ENCODE assay signal across 8 mouse cellular contexts in the genomic region with DNA sequence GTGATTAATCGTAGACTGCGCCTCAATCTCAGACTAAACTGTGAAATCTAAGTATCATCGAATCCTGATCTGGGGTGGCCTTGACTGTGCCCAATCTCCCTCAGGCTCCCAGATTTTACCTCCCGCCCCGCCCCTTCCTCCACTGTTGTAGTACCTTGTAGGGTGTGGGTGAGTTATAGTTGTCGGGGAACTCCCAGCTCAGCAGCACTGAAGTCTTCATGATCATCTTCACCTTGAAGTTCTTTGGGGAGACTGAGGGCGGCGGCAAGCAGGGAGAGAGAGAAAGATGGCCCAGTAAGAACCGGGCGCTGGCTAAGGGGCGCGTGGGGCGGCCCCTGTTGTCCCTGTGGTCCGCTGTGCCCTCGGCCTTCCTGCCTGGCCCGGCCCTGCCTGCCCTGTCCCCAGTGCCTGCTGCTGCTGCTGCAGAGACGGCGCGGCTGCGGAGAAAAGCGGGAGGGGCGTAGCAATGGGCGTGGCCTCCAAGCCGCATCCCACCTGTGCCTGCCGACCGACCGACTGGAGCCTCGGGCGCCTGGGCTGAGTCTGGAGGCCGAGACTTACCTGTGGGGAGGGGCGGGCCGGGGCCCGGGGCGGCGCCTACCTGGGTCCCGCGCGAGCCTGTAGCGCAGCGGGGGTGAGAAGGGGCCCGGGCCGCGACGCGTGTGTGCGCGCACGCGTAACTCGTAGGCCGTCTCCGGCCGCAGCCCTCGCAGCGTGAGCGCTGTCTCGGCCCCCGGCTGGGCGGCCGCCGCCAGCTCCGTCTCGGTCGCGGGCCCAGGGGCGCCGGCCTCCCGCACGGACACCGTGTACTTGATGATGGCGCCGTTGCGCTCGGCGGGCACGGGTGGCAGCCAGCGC. TPM values are rescaled to one million over a fixed set of nuclear protein-coding genes. Genes with fewer than 3 reads are reported as not detected.
DNase-seq lines count a peak whose midpoint lies in the region; ATAC-seq and TF ChIP-seq lines count a peak whose summit lies in the region.

No protein-coding gene starts in this region.

- peak overlapping the region; percentile 67 for H3K4me2 ChIP-seq in midbrain, embryonic 12.5 days (replicated peaks)

- H3K4me1 ChIP-seq in cortical plate, adult 2 months (ENCODE audit: control insufficient read depth, insufficient read depth, low read length): peaks cover 6% of the 10 kb centered on the region
- peaks cover 22% of the 10 kb centered on the region for H3K4me1 ChIP-seq in limb, embryonic 10.5 days
- peaks cover 20% of the 10 kb centered on the region for H3K4me1 ChIP-seq in midbrain, embryonic 12.5 days
- H3K4me1 ChIP-seq in testis, adult 2 months (ENCODE audit: control insufficient read depth, insufficient read depth, low read length): peaks cover 18% of the 10 kb centered on the region

- 11% methylated on average over 76 of the region's 77 CpGs for WGBS in limb, embryonic 10.5 days
- WGBS in midbrain, embryonic 12.5 days: 13% methylated on average over 73 of the region's 77 CpGs

- peak overlapping the region; percentile 53 for H3K9ac ChIP-seq in midbrain, embryonic 12.5 days (replicated peaks)

- peaks cover 14% of the 10 kb centered on the region for H3K27me3 ChIP-seq in limb, embryonic 10.5 days (ENCODE audit: low read depth, poor library complexity, severe bottlenecking)
- H3K27me3 ChIP-seq in midbrain, embryonic 12.5 days: peaks cover 37% of the 10 kb centered on the region
- no peaks in the 10 kb centered on the region for H3K27me3 ChIP-seq in testis, adult 2 months (ENCODE audit: control insufficient read depth, insufficient read depth, low read length)

- no peak for DNase-seq in layer of hippocampus, adult 2 months (ENCODE audit: low spot score in 2 of 2)
- DNase-seq in layer of hippocampus, adult 11-12 months (ENCODE audit: low spot score): no peak
- peak; percentile 25 to 32 for DNase-seq in heart, postnatal 14 days
- DNase-seq in limb, embryonic 10.5 days (ENCODE audit: low spot score): peak; percentile 85
- DNase-seq in Muller cell, postnatal 12 days (ENCODE audit: inconsistent ontology term): no peak

- H3K9me3 ChIP-seq in limb, embryonic 10.5 days (replicated peaks): no peaks in the 10 kb centered on the region
- no peaks in the 10 kb centered on the region for H3K9me3 ChIP-seq in midbrain, embryonic 12.5 days

- peak; percentile 75 for ATAC-seq in midbrain, embryonic 12.5 days (ENCODE audit: low FRiP score, low read depth)

- H3K27ac ChIP-seq in layer of hippocampus, adult 2 months: peak overlapping the region; percentile 80
- peak overlapping the region; percentile 33; the same call in 1 of the 2 replicates for H3K27ac ChIP-seq in cortical plate, adult 2 months (ENCODE audit: insufficient read depth, low read length)
- peak overlapping the region; percentile 89 for H3K27ac ChIP-seq in limb, embryonic 10.5 days
- H3K27ac ChIP-seq in midbrain, embryonic 12.5 days (replicated peaks): peak overlapping the region; percentile 31
- H3K27ac ChIP-seq in testis, adult 2 months (ENCODE audit: control insufficient read depth, insufficient read depth, low read depth, low read length): peak overlapping the region; percentile 69

- no peak for TF ChIP-seq CTCF in layer of hippocampus, adult 2 months (conservative IDR thresholded peaks at IDR 0.05)
- no peak for TF ChIP-seq CTCF in cortical plate, adult 2 months (IDR thresholded peaks at IDR 0.05; ENCODE audit: extremely low read depth, insufficient read depth, low read length)
- no peak for TF ChIP-seq CTCF in testis, adult 2 months (IDR thresholded peaks at IDR 0.05; ENCODE audit: control insufficient read depth, insufficient read depth, insufficient replicate concordance, low read depth, low read length)

- no peak for TF ChIP-seq POLR2A in cortical plate, adult 2 months (IDR thresholded peaks at IDR 0.05; ENCODE audit: extremely low read depth, insufficient read depth, low read length)
- TF ChIP-seq POLR2A in testis, adult 2 months (IDR thresholded peaks at IDR 0.05; ENCODE audit: control insufficient read depth, low read depth, low read length): no peak; the same call in 1 of the 2 replicates

- peak overlapping the region; percentile 43 for H3K4me3 ChIP-seq in layer of hippocampus, adult 2 months
- H3K4me3 ChIP-seq in cortical plate, adult 2 months (ENCODE audit: insufficient read depth, low read length): no peak overlapping the region
- peak overlapping the region; percentile 70 for H3K4me3 ChIP-seq in limb, embryonic 10.5 days
- peak overlapping the region; percentile 42 for H3K4me3 ChIP-seq in midbrain, embryonic 12.5 days
- H3K4me3 ChIP-seq in testis, adult 2 months (ENCODE audit: control insufficient read depth, low read depth, low read length): peak overlapping the region; percentile 85

- intact Hi-C loops in heart, postnatal 14 days (cut with DNase I): loop anchor here (2.0 to 5.0 kb wide), 2 partner anchors 54 to 132 kb away; no protein-coding TSS in a partner anchor

- H3K36me3 ChIP-seq in limb, embryonic 10.5 days: peaks cover 88% of the 10 kb centered on the region
- peaks cover 97% of the 10 kb centered on the region for H3K36me3 ChIP-seq in midbrain, embryonic 12.5 days
- H3K36me3 ChIP-seq in testis, adult 2 months (ENCODE audit: control insufficient read depth, insufficient read depth, low read length): no peaks in the 10 kb centered on the region; the same call in none of the 2 replicates

RNA-seq across cellular contexts. Expression of gene Ptprs, which starts 51.3 kb away (rescaled TPM):
- 100 to 1,000 TPM; 666 to 670 TPM for total RNA-seq in layer of hippocampus, adult 2 months (2021)
- 688 and 773 TPM in 2 replicates for polyA plus RNA-seq in cortical plate, adult 2 months (2012; rRNA removed)
- total RNA-seq in heart, postnatal 14 days (2021): 10 to 100 TPM; 60.3 to 64.8 TPM
- 69.5 and 83.2 TPM in 2 replicates for polyA plus RNA-seq in limb, embryonic 10.5 days (2016; fragmentation: Nextera tagmentation; extraction: Ambion mirVana)
- polyA plus RNA-seq in midbrain, embryonic 12.5 days (2016; fragmentation: Nextera tagmentation; extraction: Ambion mirVana): 290 and 332 TPM in 2 replicates
- polyA plus RNA-seq in testis, adult 2 months (2012; rRNA removed): 63.4 and 68.8 TPM in 2 replicates

Comparison
In these comparisons a context has a peak if more than half of its experiments do, and no peak if none do; other contexts are left out.
1. DNase-seq: peak in heart, postnatal 14 days (2 of 2) and limb, embryonic 10.5 days (single experiment); none in layer of hippocampus, adult 2 months (0 of 2), layer of hippocampus, adult 11-12 months (single experiment) and Muller cell, postnatal 12 days (single experiment).
2. H3K27ac ChIP-seq: peak in every context shown above with its lines; median percentile 89 in limb, embryonic 10.5 days; 80 in layer of hippocampus, adult 2 months; 69 in testis, adult 2 months; 33 in cortical plate, adult 2 months; 31 in midbrain, embryonic 12.5 days.